Mouse (Mus musculus): ENCODE results near the gene Gm28490. TPM values are rescaled to one million over a fixed set of nuclear protein-coding genes. Genes with fewer than 3 reads are reported as not detected.

Gm28490 gene
- polyA plus RNA-seq (2017; shearing (Covaris generic)) = not detected

GRCm38 (mm10) chrY:31634656-31635055, at the start of gene Gm28490:
Gene Gm28490, minus strand, starts transcription at chrY:31634756.

Measured in naive thymus-derived CD4-positive, alpha-beta T cell, adult 5 months (primary cell).